Mouse (Mus musculus) CH12.LX (cell line): ENCODE data around the gene Prdx6b.

ENCODE experiments used
- CTCF ChIP-seq, 2 experiments: IDR thresholded peaks in 1 of 2; conservative IDR thresholded peaks in 1 of 2; 2 replicates each; pipeline ENCODE4 v1.5.1; 2011 to 2012; ENCODE audit warnings: low read depth in 2 of 2, low read length in 2 of 2, improper control_type of control experiment in 1 of 2, inconsistent platforms in 1 of 2, mild to moderate bottlenecking in 1 of 2, moderate library complexity in 1 of 2
- ELF1 ChIP-seq: IDR thresholded peaks from 2 replicates; pipeline ENCODE4 v1.6.1; 2014; ENCODE audit warnings: low read depth, mild to moderate bottlenecking, inconsistent platforms, low read length, improper control_type of control experiment
- EP300 ChIP-seq: IDR thresholded peaks from 2 replicates; pipeline ENCODE4 v1.6.1; 2011; ENCODE audit warnings: low read length, improper control_type of control experiment
- GABPA ChIP-seq: IDR thresholded peaks from 2 replicates; pipeline ENCODE4 v1.6.1; 2012; ENCODE audit warnings: low read depth, low read length, improper control_type of control experiment, inconsistent platforms; ENCODE audit not compliant: insufficient replicate concordance
- MAZ ChIP-seq: IDR thresholded peaks from 2 replicates; pipeline ENCODE4 v1.6.1; 2012; ENCODE audit warnings: low read depth, mild to moderate bottlenecking, inconsistent platforms, low read length, improper control_type of control experiment, moderate library complexity
- NELFE ChIP-seq: IDR thresholded peaks from 2 replicates; pipeline ENCODE4 v1.6.1; 2011; ENCODE audit warnings: low read depth, low read length, improper control_type of control experiment
- POLR2A ChIP-seq: IDR thresholded peaks from 2 replicates; pipeline ENCODE4 v1.6.1; 2011; ENCODE audit warnings: low read depth, mild to moderate bottlenecking, improper control_type of control experiment, low read length
- POLR2AphosphoS2 ChIP-seq: IDR thresholded peaks from 2 replicates; pipeline ENCODE4 v1.6.1; 2011; ENCODE audit warnings: low read depth, low read length, improper control_type of control experiment
- RAD21 ChIP-seq: IDR thresholded peaks from 2 replicates; pipeline ENCODE4 v1.6.1; 2011; ENCODE audit warnings: low read depth, mild to moderate bottlenecking, low read length, improper control_type of control experiment, moderate library complexity
- SMC3 ChIP-seq: IDR thresholded peaks from 2 replicates; pipeline ENCODE4 v1.6.1; 2011; ENCODE audit warnings: low read depth, low read length, improper control_type of control experiment
- USF1 ChIP-seq: IDR thresholded peaks from 2 replicates; pipeline ENCODE4 v1.6.1; 2014; ENCODE audit warnings: low read depth, mild to moderate bottlenecking, inconsistent platforms, low read length, improper control_type of control experiment
- USF2 ChIP-seq: conservative IDR thresholded peaks from 2 replicates; pipeline ENCODE4 v1.6.1; 2011; ENCODE audit warnings: low read depth, low read length, improper control_type of control experiment
- ZC3H11A ChIP-seq: IDR thresholded peaks from 2 replicates; pipeline ENCODE4 v1.6.1; 2012; ENCODE audit warnings: low read depth, mild to moderate bottlenecking, inconsistent platforms, low read length, improper control_type of control experiment
- ZNF384 ChIP-seq: IDR thresholded peaks from 2 replicates; pipeline ENCODE4 v1.6.1; 2012; ENCODE audit warnings: low read depth, low read length, improper control_type of control experiment, inconsistent platforms

- TF ChIP-seq EP300 = 0 out of 2 replicates have a peak, but pooled peaks have one; percentile 30
- TF ChIP-seq ELF1 = peak; percentile 44; the same call in 1 of the 2 replicates
- TF ChIP-seq POLR2A = no peak
- peak; percentile 67 to 93 for TF ChIP-seq CTCF (conservative IDR thresholded peaks at IDR 0.05 in 1 of 2, IDR thresholded peaks at IDR 0.05 in 1 of 2; ENCODE audit: low read depth in 2 of 2, low read length in 2 of 2)
- peak; percentile 91 for TF ChIP-seq SMC3
- peak; percentile 87 for TF ChIP-seq RAD21
- no peak for TF ChIP-seq ZNF384
- no peak for TF ChIP-seq NELFE
- TF ChIP-seq USF1 = no peak
- TF ChIP-seq MAZ = no peak
- TF ChIP-seq POLR2AphosphoS2 = no peak
- TF ChIP-seq ZC3H11A = peak; percentile 70
- TF ChIP-seq USF2 = no peak
- TF ChIP-seq GABPA = no peak
Measured at GRCm38 (mm10) chr2:80266894-80267293, 25.4 kb upstream of the Prdx6b start.
